Mouse (Mus musculus) frontal cortex, adult (tissue): ENCODE measurements around the gene Gmds.
A peak's percentile ranks its signal among the peaks of the same experiment; 100 is the strongest.

Experiments
- ATAC-seq: cut with Nextera tagmentation; 2 replicates; pipeline ENCODE4 v1.9.2; 2017; ENCODE audit warnings: mild to moderate bottlenecking, moderate library complexity, mixed read lengths; ENCODE audit not compliant: low TSS enrichment

Gene Gmds

DNA sequence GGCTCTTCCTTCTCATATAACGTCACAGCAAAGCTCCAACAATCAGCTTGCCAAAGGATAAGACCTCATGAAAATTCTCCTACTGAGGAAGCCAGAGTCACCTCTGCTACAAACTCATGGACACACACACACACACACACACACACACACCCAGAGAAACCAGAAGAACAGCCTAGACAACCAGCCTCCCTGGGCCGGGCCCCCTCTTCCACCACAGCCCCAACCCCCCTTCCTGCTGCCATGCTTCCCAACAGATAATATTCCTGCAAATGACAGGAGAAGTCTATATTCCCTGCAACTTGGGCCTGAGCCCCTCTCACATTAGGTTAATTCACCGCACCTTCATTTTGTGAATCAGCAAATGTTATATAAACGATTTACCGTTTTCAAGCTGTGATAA is 545.4 kb downstream of the Gmds start:
- ATAC-seq: no peak

DNA sequence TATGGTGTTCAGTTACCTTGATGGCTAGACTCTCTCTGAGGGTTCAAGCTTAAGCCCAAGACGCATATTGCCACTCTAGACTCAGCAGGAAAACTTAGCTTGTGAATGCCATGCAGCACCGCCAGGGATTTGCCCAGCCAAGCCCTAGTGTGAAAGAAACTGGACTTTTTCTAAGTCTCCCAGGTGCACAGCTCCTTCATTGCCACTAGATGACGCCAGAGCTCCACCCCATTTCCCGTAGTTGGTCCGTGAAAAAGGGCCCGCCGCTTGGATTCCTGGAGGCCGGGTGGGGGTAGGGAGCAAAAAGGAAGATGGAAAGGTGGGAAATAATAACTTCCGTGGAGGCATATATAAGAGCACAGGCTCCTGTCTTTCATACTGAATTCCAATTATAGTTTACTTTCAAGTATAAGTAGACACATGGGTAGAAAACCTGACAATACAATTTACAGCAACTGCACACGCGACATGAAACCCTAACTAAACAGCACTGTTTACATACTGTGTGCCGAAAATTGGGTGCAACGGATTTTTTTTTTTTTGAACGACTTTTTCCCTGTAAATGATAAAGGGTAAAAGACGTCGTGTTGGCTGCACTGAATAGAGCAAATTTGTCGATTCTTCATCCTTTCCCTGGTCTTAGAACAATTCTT is 545.9 kb downstream of the Gmds start:
- ATAC-seq: peak; percentile 92

DNA sequence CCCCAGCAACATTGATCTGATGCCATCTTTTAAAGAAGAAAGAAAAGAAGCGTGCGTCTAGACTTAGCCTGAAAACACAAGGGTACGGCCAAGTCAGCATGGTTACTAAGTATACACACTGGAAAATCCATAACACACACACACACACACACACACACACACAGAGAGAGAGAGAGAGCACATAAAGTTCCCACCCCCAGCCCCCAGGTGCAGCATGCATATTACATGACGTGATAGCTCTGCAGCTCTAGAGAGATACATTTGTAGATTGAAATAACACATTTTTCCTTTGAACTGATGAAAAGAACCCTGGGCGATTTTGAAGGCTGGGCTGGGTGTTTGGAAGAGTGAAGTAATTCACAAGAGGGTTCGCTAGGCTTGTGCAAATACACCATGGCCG is 553.8 kb downstream of the Gmds start:
- ATAC-seq: no peak

DNA sequence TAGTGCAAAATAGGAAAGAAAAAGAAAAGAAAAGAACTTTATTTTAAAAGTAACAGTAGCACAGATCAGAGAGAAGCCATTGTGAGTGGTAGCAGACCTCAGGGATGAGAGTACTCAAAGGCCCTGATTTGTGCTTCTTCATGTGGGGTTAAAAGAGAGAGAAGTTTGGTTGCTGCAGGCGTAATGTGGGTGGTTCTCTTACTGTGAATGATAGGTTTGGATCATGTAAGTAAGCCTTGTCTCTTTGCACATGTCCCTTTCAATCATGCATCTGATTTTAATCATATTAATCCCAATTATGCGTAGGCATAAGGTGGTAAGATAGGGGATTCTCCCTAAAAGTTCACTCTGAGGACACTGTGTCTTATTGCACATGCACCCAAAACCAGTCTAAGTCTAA is 556.5 kb downstream of the Gmds start:
- no peak for ATAC-seq

DNA sequence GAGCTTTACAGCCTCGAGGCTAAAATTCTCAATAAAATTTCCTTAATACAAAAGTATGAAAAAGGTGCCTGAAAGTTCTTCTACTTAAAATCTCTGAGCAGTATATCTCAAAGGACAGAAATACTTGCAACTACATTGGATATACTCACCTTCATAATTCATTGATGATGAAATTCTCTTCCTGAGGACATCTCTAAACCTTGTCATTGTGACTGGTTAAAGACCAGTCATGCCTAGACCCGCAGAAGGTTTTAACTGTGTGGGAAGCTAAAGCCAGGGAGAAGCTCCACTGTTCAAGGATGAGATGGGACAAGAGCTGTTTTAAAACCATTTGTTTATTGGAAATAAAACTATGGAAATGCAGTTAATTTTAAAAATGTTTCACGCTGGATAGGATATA is 558.2 kb downstream of the Gmds start:
- ATAC-seq: no peak

DNA sequence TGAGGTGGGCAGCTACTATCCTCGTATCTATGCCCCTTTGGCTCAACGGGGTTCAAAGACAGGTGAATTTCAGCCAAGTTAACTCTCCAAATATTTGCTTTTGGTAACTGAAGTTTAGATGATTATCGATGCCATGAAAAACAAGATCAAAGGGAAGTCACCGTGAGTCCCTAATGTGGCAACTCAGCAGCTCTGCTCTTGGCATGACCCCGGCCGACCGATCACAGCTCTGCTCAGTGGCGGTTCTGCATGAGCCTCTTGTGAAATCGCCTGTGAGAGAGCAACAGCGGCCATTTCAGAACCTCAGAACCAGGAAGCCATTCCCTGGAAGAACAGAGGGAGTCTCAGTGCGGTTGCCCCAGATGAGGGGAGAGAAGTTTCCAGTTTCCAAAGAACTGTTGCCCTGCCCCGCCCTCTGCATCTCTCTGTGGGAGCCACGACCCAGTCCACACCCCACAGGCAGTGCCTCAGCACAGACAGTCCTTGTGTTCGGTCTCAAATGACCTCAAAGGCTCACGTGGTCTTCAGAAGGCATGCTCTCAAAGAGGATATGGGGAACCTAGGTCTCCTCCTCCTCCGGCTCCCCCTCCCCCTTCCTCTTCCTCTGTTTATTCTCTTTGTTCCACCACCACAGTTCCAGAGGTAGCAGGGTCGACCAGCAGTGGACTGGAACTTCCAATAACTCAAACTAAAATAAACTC is 559.1 kb downstream of the Gmds start:
- ATAC-seq: no peak

DNA sequence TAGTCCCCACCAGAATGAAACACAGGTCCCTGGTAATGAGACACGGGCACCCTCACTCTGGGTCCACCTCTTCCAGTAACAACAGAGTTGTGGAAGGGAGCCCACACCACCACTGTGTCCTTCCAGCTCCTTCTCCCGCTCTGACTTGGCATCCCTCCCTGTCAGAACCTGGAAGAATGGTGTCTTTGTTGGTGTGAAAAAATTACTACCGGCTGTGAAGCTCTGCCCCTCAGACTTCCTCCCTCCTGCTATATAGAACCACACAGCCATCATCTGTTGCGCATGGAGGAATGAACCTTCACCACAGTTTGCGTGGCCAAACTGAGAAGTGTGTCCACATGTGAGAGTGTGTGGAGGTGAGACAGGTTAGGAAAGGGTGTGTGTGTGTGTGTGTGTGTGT is 562.8 kb downstream of the Gmds start:
- no peak for ATAC-seq

DNA sequence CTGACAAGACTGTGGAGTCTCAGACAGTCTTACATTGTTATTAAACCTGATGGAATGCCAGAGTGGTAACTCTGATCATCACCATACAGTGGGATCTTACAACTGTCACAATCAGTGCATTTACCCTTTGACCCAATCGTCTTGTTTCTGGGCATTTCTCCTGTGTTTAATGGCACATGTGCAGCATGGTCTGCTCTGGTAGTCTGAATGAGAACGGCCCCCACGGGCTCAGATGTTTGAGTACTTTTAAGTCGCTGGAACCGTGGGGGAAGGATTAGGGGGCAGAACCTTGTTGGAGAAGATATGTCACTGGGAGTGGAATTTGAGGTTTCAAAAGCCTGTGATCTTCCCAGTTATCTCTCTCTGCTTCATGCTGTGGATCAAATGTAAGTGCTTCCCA is 565.7 kb downstream of the Gmds start:
- ATAC-seq: no peak
